Mouse (Mus musculus) heart, postnatal 10 days (tissue): ENCODE data around the gene Hmgcl. TPM values are rescaled to one million over a fixed set of nuclear protein-coding genes. Genes with fewer than 3 reads are reported as not detected.
"Not testable (repeated sequence)": the region's sequence is repeated elsewhere in the genome, so short reads cannot be mapped to it uniquely, and the experiment has no call there.

Source experiments
- DNase-seq, 2 experiments: peaks; one replicate each; pipeline ENCODE4 v3.0.0; 2021
- intact Hi-C: fragments of 180-260 bp; cut with DNase I; formaldehyde crosslinking; loops from one replicate; pipeline ENCODE4 v1.15.1; 2025
- total RNA-seq, 2 experiments: library from RNA; stranded (reverse); gene quantifications; 2 replicates each; pipeline ENCODE4 v1.2.3; 2021

Hmgcl gene
- total RNA-seq, 2 experiments from 2014 or later = 66.3 to 67.5 TPM

GRCm38 (mm10) chr4:135955886-135956285 lies 9.6 kb downstream of the Hmgcl start:
- intact Hi-C loops = no loop called here

GRCm38 (mm10) chr4:135958354-135958753 lies 12.1 kb downstream of the Hmgcl start:
- intact Hi-C loops = no loop called here
- DNase-seq = no peak

More at GRCm38 (mm10) chr4:135955886-135956285, 9.6 kb downstream of the Hmgcl start:
- no peak for DNase-seq

GRCm38 (mm10) chr4:135960717-135961116 lies 14.5 kb downstream of the Hmgcl start:
- intact Hi-C loops = loop anchor here (2.0 to 5.0 kb wide), 2 partner anchors 70 to 202 kb away; no protein-coding TSS in a partner anchor
- peak; percentile 80 to 90 for DNase-seq

DNA sequence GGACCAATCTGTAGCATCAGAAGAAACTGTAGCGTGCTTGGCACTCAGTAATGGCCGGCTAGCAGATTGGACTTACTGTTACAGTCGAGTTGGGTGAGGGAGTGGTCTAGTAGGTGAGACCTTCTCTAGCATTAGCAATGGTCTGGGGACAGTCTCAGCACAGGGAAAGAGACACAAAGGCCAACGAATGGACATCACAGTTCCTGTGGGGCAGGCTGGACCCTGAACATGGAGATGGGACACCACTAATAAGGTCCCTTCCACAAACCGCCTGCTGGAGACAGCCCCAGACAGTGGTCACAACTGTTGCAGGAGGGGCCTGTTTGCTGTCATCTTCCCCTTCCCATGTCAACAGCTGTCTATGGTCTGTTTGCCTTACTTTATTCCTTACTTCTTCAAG lies 15.5 kb downstream of the Hmgcl start:
- DNase-seq = no peak
- intact Hi-C loops = loop anchor here (2.0 to 5.0 kb wide), 2 partner anchors 71 to 201 kb away; no protein-coding TSS in a partner anchor

GRCm38 (mm10) chr4:135962198-135962597 lies 15.9 kb downstream of the Hmgcl start:
- DNase-seq = no peak
- intact Hi-C loops = loop anchor here (5.0 kb wide), 1 partner anchor 200 kb away; no protein-coding TSS in a partner anchor

DNA sequence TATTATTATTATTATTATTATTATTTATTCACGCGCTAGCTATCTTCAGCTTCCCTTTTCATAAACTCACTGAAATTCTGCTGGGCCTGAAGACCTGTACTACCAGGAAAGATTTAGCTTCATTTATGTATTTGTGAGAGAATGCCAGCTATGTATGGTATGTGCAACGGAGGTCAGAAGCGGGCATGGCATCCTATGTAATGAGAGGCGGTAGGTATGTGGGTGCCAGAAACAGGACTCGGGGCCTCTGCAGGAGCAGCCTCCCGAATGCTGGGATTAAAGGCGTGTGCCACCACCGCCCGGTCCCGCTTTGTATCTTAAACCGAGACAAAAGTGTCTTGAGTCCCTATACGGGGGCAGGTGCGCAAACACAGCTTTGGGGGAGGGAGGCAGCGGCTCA lies 16.7 kb downstream of the Hmgcl start:
- DNase-seq = no peak
- intact Hi-C loops = loop anchor here (5.0 kb wide), 1 partner anchor 199 kb away; no protein-coding TSS in a partner anchor

DNA sequence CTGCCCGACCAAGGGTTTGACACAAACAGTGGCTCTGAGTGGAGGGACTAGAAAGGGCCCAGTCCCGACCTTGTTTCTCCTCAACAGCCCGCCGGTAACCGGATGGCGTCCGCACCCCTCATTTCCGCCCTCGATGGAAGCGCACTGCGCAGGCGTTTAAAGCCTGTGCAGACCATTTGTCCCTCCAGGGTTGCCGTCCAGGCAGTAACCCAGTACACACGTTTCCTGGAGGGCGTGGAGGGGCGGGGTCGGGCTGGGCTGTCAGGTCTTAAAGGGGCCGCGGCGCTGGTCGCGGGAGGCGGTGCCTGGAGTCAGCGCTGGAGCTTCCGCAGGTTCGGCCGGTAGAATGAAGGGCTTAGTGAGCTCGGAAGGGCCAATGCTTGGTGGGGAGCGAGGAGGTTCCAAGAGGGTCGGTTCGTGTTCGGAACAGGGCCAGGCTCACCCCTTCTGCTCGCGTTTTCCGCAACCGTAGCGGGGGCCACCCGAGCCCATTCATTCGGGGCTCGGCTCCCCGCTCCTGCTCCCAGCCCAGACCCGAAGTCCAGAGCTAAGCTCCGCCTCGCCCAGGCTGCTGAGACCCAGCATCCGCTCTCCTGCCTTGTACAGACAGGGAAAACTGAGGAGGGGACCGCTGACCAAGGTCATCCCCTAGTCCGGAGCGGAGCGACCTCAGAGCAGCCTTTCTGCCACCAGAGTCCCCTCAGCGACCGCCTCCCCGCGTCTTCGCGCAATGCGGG lies 17.4 kb downstream of the Hmgcl start, which contains the start of gene Gale:
Gene Gale, plus strand, starts transcription at position 271 of the 737 bp plus-strand sequence.
- peak; percentile 96 for DNase-seq
- intact Hi-C loops = loop anchor here (5.0 kb wide), 1 partner anchor 199 kb away; no protein-coding TSS in a partner anchor

- intact Hi-C loops = loop anchor here (5.0 kb wide), 1 partner anchor 198 kb away; no protein-coding TSS in a partner anchor
- peak; percentile 58 to 61 for DNase-seq
These were observed 18.2 kb downstream of the Hmgcl start for GRCm38 (mm10) chr4:135964426-135964825.

DNA sequence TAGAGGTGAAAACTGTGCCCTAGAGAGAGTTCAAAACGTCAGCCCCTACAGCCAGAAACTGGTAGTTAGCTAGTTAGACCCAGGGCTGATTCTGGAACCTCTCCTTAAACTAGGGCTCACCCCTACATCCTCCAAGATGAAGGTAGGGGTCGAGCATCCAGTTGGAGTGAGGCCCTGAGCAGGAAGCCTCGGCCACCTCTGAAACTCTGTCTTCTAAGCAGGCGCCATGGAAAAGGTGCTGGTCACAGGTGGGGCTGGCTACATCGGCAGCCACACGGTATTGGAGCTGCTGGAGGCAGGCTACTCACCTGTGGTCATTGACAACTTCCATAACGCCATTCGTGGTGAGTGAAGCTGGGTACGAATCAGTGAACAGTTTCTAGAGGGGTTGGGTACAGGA lies 18.9 kb downstream of the Hmgcl start:
- DNase-seq = no peak
- intact Hi-C loops = no loop called here

GRCm38 (mm10) chr4:135966283-135966682 lies 20.0 kb downstream of the Hmgcl start:
- intact Hi-C loops = no loop called here
- DNase-seq = no peak

DNA sequence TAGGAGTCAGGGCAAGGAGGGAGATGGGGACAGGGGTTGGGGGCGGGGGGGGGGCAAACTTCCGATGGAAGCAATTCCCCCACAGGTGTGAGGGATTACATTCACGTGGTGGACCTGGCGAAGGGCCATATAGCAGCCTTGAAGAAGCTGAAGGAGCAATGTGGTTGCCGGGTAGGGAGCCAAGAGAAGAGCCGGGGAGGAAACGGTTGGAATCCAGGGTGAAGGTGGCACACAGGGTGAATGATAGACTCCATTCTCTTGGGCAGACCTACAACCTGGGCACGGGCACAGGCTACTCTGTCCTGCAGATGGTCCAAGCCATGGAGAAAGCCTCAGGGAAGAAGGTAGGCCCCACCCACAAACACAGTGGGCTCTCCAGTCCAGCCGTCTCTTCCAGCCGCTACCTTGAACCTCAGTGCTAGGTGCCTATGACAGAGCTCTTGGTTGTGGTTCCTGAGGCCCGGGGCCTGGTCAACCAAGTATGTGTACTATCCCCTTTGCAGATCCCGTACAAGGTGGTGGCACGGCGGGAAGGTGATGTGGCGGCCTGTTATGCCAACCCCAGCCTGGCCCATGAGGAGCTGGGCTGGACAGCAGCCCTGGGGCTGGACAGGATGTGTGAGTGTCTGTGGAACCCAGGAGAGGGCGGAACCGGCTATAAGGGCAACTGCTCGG lies 21.0 kb downstream of the Hmgcl start:
- intact Hi-C loops = no loop called here
- DNase-seq = no peak

- intact Hi-C loops = no loop called here
- DNase-seq = peak in 1 of 2 experiments; percentile 21
These were observed 22.1 kb downstream of the Hmgcl start for GRCm38 (mm10) chr4:135968271-135968869.

- no peak for DNase-seq
- intact Hi-C loops = no loop called here
These were observed 23.0 kb downstream of the Hmgcl start for GRCm38 (mm10) chr4:135969070-135969750.

DNA sequence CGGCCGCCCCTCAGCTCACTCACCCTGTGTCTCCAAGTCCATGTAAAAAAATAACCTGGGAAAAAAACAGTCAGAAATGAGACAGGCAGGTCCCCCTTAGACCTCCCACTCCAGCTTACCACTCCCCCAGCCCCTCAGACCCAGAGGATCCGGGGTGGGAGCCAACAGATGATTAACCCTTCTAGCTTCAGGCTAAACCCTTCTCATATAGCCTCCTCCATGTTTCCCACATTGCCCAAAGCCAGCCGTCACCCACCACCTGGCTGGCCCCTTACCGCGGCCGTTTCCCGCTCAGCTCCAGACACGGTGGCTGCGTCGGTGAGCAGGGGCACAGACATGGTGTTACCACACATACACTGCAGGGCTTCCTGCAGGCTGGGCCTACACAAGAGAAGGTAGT lies 24.3 kb downstream of the Hmgcl start:
- DNase-seq = no peak
- intact Hi-C loops = no loop called here

- DNase-seq = no peak
- intact Hi-C loops = no loop called here
These were observed 25.7 kb downstream of the Hmgcl start for GRCm38 (mm10) chr4:135971805-135972555.

- peak; percentile 91 to 94 for DNase-seq
- intact Hi-C loops = no loop called here
These were observed 26.3 kb downstream of the Hmgcl start, which contains the start of gene Lypla2 for GRCm38 (mm10) chr4:135972556-135972906. Lypla2 (minus strand) TSS chr4:135972626.

DNA sequence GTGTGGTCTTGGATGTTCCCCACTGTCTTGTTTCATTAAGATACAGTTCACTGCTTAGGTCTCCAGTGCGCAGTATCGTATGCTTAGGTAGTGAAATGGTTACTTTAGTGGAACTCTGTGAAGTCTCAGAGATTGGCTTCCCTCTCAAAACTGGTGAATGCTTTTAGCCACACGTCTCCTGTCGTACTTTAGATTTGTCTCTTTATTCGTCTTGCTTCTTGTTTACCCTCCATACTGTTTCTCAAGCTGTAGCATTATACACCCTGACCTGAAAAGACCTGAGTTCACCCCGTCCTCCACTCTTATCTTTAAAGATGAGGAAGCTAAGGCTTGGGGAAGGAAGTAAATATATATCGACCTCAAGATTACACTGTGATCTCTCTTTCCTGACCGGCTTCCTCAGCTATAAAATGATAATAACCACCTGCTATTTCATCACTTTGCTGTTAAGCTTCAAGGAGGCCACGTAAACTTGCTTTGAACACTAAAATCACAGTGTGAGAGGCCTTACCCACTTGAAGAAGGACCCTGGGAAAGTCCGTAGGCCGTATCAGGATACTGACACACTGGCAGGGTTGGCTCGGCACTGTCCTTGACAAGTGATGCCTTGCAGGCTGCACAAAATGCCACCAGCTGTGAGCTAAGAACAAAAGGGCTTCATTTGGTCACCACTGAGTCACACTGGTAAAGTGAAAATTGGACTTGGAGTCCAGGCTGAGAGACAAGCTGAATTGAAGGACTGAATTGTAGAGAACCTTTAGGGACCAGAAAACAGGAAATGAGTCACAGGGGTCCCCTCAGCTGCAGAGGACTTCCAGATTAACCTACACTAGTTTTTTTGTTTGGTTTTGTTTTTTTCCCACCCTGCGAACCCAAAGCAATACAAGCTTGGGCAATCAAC lies 26.9 kb downstream of the Hmgcl start:
- intact Hi-C loops = no loop called here
- DNase-seq = peak in 1 of 2 experiments; percentile 25

GRCm38 (mm10) chr4:135976146-135976545 lies 29.9 kb downstream of the Hmgcl start:
- intact Hi-C loops = no loop called here

DNA sequence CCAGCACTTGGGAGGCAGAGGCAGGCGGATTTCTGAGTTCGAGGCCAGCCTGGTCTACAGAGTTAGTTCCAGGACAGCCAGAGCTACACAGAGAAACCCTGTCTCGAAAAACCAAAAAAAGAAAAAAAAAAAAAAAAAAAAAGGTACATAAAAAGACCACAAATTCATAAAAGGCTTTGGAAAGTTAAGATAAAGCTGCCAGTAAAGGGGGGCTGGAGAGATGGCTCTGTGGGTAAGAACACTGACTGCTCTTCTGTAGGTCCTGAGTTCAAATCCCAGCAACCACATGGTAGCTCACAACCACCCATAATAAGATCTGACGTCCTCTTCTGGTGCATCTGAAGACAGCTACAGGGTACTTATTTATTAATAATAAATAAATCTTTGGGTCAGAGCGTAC lies 34.0 kb downstream of the Hmgcl start:
- DNase-seq, intact Hi-C loops: not testable (repeated sequence)

More at GRCm38 (mm10) chr4:135976146-135976545, 29.9 kb downstream of the Hmgcl start:
- no peak for DNase-seq
